Mouse (Mus musculus) intestine, embryonic 15.5 days (tissue): ENCODE data around the gene Spindoc. TPM values are rescaled to one million over a fixed set of nuclear protein-coding genes. Genes with fewer than 3 reads are reported as not detected.
"Not testable (repeated sequence)": the region's sequence is repeated elsewhere in the genome, so short reads cannot be mapped to it uniquely, and the experiment has no call there.

Experiments used
- ATAC-seq: fragments of 200-750 bp; cut with Nextera tagmentation; 2 replicates; pipeline ENCODE4 v1.8.0; 2017; ENCODE audit warnings: moderate TSS enrichment, moderate library complexity
- H3K27ac ChIP-seq: fragments of 300-500 bp; sonication (generic); 2 replicates; pipeline ENCODE4 v1.5.1; 2015; ENCODE audit warnings: mild to moderate bottlenecking, inconsistent platforms
- H3K27me3 ChIP-seq: fragments of 300-500 bp; sonication (generic); replicated peaks from 2 replicates; pipeline ENCODE4 v1.6.1; 2015; ENCODE audit warnings: inconsistent platforms
- H3K36me3 ChIP-seq: fragments of 300-500 bp; sonication (generic); 2 replicates; pipeline ENCODE4 v1.6.1; 2015; ENCODE audit warnings: inconsistent platforms
- H3K4me1 ChIP-seq: fragments of 300-500 bp; sonication (generic); replicated peaks from 2 replicates; pipeline ENCODE4 v1.6.1; 2015; ENCODE audit warnings: inconsistent platforms
- H3K4me2 ChIP-seq: fragments of 300-500 bp; sonication (generic); replicated peaks from 2 replicates; pipeline ENCODE4 v1.6.1; 2015; ENCODE audit warnings: mild to moderate bottlenecking, inconsistent platforms
- H3K4me3 ChIP-seq: fragments of 300-500 bp; sonication (generic); replicated peaks from 2 replicates; pipeline ENCODE4 v1.5.1; 2015; ENCODE audit warnings: inconsistent platforms
- H3K9ac ChIP-seq: fragments of 300-500 bp; sonication (generic); 2 replicates; pipeline ENCODE4 v1.6.1; 2015; ENCODE audit warnings: inconsistent platforms
- H3K9me3 ChIP-seq: fragments of 300-500 bp; sonication (generic); 2 replicates; pipeline ENCODE4 v1.6.1; 2016; ENCODE audit warnings: inconsistent platforms
- WGBS: fragments of 180-500 bp; shearing (Covaris S2); methylation state at CpG from one replicate; pipeline ENCODE4 v1.1.7; 2015; 5-methylcytosine and 5-hydroxymethylcytosine counted together
- polyA plus RNA-seq: library from polyadenylated mRNA; unstranded; fragments of >200 nt; fragmentation: Nextera tagmentation; extraction: Ambion mirVana; gene quantifications from 2 replicates; pipeline ENCODE4 v1.2.1, GENCODE M21; 2015

The Spindoc gene
- polyA plus RNA-seq, 1 experiment from 2014 or later = 20.5 TPM

- 76% methylated on average over 2 of the region's 2 CpGs for WGBS
- ATAC-seq = no peak
Measured at GRCm38 (mm10) chr19:7386042-7386441, 3.2 kb upstream of the Spindoc start.

GRCm38 (mm10) chr19:7382248-7382902 lies 419 bp downstream of the Spindoc start:
- ATAC-seq = peak; percentile 66
- Histone ChIP-seq H3K36me3 (no peaks in the 10 kb centered on the region), H3K4me3 (peak overlapping the region; percentile 88), H3K27me3 (no peaks in the 10 kb centered on the region), H3K9me3 (no peaks in the 10 kb centered on the region), H3K27ac (peak overlapping the region; percentile 90), H3K4me2 (peak overlapping the region; percentile 77), H3K4me1 (peaks cover 14% of the 10 kb centered on the region), H3K9ac (peak overlapping the region; percentile 95)
- WGBS = under 1% methylated on average over 60 of the region's 60 CpGs

More at GRCm38 (mm10) chr19:7386042-7386441, 3.2 kb upstream of the Spindoc start:
- H3K27ac ChIP-seq = no peak overlapping the region
- no peak overlapping the region for H3K4me3 ChIP-seq
- H3K4me2 ChIP-seq = no peak overlapping the region
- no peak overlapping the region for H3K9ac ChIP-seq
- peaks cover 14% of the 10 kb centered on the region for H3K4me1 ChIP-seq
- no peaks in the 10 kb centered on the region for H3K36me3 ChIP-seq
- H3K9me3 ChIP-seq = no peaks in the 10 kb centered on the region
- H3K27me3 ChIP-seq = no peaks in the 10 kb centered on the region

- Histone ChIP-seq H3K36me3 (no peaks in the 10 kb centered on the region), H3K4me1 (peaks cover 14% of the 10 kb centered on the region), H3K27me3 (no peaks in the 10 kb centered on the region), H3K9ac (peak overlapping the region; percentile 95), H3K9me3 (no peaks in the 10 kb centered on the region), H3K4me3 (peak overlapping the region; percentile 88), H3K27ac (peak overlapping the region; percentile 90), H3K4me2 (peak overlapping the region; percentile 77)
- ATAC-seq = no peak
- 5% methylated on average over 8 of the region's 8 CpGs for WGBS
Measured at GRCm38 (mm10) chr19:7381906-7382247, 917 bp downstream of the Spindoc start.

- H3K4me1 ChIP-seq = peaks cover 5% of the 10 kb centered on the region
- H3K27me3 ChIP-seq = no peaks in the 10 kb centered on the region
- H3K4me3 ChIP-seq = no peak overlapping the region
- H3K9ac ChIP-seq = no peak overlapping the region
- no peak overlapping the region for H3K4me2 ChIP-seq
- no peak overlapping the region for H3K27ac ChIP-seq
- H3K36me3 ChIP-seq = peaks cover 23% of the 10 kb centered on the region
- 72% methylated on average over 2 of the region's 2 CpGs for WGBS
- no peak for ATAC-seq
- H3K9me3 ChIP-seq = no peaks in the 10 kb centered on the region
Measured at GRCm38 (mm10) chr19:7377639-7378038, 5.2 kb downstream of the Spindoc start.

- no peaks in the 10 kb centered on the region for H3K4me1 ChIP-seq
- H3K27me3 ChIP-seq = no peaks in the 10 kb centered on the region
- WGBS = 96% methylated on average over 8 of the region's 8 CpGs
- no peak overlapping the region for H3K9ac ChIP-seq
- H3K36me3 ChIP-seq = peaks cover 36% of the 10 kb centered on the region
- ATAC-seq = no peak
- no peak overlapping the region for H3K4me3 ChIP-seq
- H3K9me3 ChIP-seq = no peaks in the 10 kb centered on the region
- no peak overlapping the region for H3K4me2 ChIP-seq
- H3K27ac ChIP-seq = no peak overlapping the region
Measured at GRCm38 (mm10) chr19:7374491-7374890, 8.3 kb downstream of the Spindoc start.

GRCm38 (mm10) chr19:7369469-7369868 lies 13.3 kb downstream of the Spindoc start:
- not testable (repeated sequence) for H3K4me1 ChIP-seq, H3K9ac ChIP-seq, ATAC-seq, H3K27ac ChIP-seq, H3K27me3 ChIP-seq, H3K4me2 ChIP-seq, H3K4me3 ChIP-seq, H3K9me3 ChIP-seq
- WGBS = 48% methylated on average over 4 of the region's 4 CpGs
- H3K36me3 ChIP-seq = peaks cover 41% of the 10 kb centered on the region

GRCm38 (mm10) chr19:7353636-7354035 lies 29.2 kb downstream of the Spindoc start:
- Histone ChIP-seq H3K27ac (no peak overlapping the region), H3K27me3 (no peaks in the 10 kb centered on the region), H3K4me3 (no peak overlapping the region), H3K4me1 (no peaks in the 10 kb centered on the region), H3K36me3 (peaks cover 6% of the 10 kb centered on the region; the same call in 1 of the 2 replicates), H3K9ac (no peak overlapping the region), H3K4me2 (no peak overlapping the region), H3K9me3 (no peaks in the 10 kb centered on the region)
- ATAC-seq = no peak
- 60% methylated on average over 6 of the region's 6 CpGs for WGBS

GRCm38 (mm10) chr19:7352809-7353495 lies 29.8 kb downstream of the Spindoc start:
- H3K27ac ChIP-seq = no peak overlapping the region
- H3K4me3 ChIP-seq = no peak overlapping the region
- no peaks in the 10 kb centered on the region for H3K4me1 ChIP-seq
- H3K4me2 ChIP-seq = no peak overlapping the region
- 82% methylated on average over 11 of the region's 11 CpGs for WGBS
- no peaks in the 10 kb centered on the region for H3K9me3 ChIP-seq
- peaks cover 6% of the 10 kb centered on the region; the same call in 1 of the 2 replicates for H3K36me3 ChIP-seq
- H3K27me3 ChIP-seq = no peaks in the 10 kb centered on the region
- no peak for ATAC-seq
- H3K9ac ChIP-seq = no peak overlapping the region

- no peak for ATAC-seq
- 89% methylated on average over 1 of the region's 1 CpGs for WGBS
- H3K27me3 ChIP-seq = no peaks in the 10 kb centered on the region
- no peak overlapping the region for H3K9ac ChIP-seq
- H3K36me3 ChIP-seq = no peaks in the 10 kb centered on the region
- H3K9me3 ChIP-seq = no peaks in the 10 kb centered on the region
- no peak overlapping the region for H3K4me2 ChIP-seq
- H3K4me1 ChIP-seq = no peaks in the 10 kb centered on the region
- no peak overlapping the region for H3K27ac ChIP-seq
- no peak overlapping the region for H3K4me3 ChIP-seq
Measured at GRCm38 (mm10) chr19:7349993-7350392, 32.8 kb downstream of the Spindoc start.

- Histone ChIP-seq H3K9me3 (no peaks in the 10 kb centered on the region), H3K4me2 (no peak overlapping the region), H3K27ac (no peak overlapping the region), H3K27me3 (no peaks in the 10 kb centered on the region), H3K4me1 (peaks cover under 1% of the 10 kb centered on the region; the same call in 1 of the 2 replicates), H3K4me3 (no peak overlapping the region), H3K9ac (no peak overlapping the region), H3K36me3 (no peaks in the 10 kb centered on the region)
- WGBS = 24% methylated on average over 4 of the region's 4 CpGs
- no peak for ATAC-seq
Measured at GRCm38 (mm10) chr19:7345235-7345755, 37.5 kb downstream of the Spindoc start.

GRCm38 (mm10) chr19:7342646-7343045 lies 40.1 kb downstream of the Spindoc start:
- 77% methylated on average over 2 of the region's 2 CpGs for WGBS
- Histone ChIP-seq H3K9me3 (no peaks in the 10 kb centered on the region), H3K4me1 (peaks cover 19% of the 10 kb centered on the region), H3K4me2 (no peak overlapping the region), H3K27me3 (no peaks in the 10 kb centered on the region), H3K36me3 (no peaks in the 10 kb centered on the region), H3K4me3 (no peak overlapping the region), H3K9ac (no peak overlapping the region), H3K27ac (no peak overlapping the region)
- ATAC-seq = no peak

GRCm38 (mm10) chr19:7341512-7342397 lies 41.0 kb downstream of the Spindoc start, which contains the start of gene Mark2:
Gene Mark2, minus strand, starts transcription at chr19:7341860.
- peak; percentile 94 for ATAC-seq
- H3K4me3 ChIP-seq = peak within 1 kb of the TSS; percentile 90
- peak within 1 kb of the TSS; percentile 88 for H3K4me2 ChIP-seq
- H3K27me3 ChIP-seq = no peaks in the 10 kb centered on the region
- 2% methylated on average over 63 of the region's 63 CpGs for WGBS
- H3K27ac ChIP-seq = peak within 1 kb of the TSS; percentile 83
- H3K9ac ChIP-seq = peak within 1 kb of the TSS; percentile 94
- no peaks in the 10 kb centered on the region for H3K36me3 ChIP-seq
- H3K9me3 ChIP-seq = no peaks in the 10 kb centered on the region
- H3K4me1 ChIP-seq = peaks cover 24% of the 10 kb centered on the region
